Comparison of ENCODE assay signal across 8 mouse cellular contexts in the genomic region with DNA sequence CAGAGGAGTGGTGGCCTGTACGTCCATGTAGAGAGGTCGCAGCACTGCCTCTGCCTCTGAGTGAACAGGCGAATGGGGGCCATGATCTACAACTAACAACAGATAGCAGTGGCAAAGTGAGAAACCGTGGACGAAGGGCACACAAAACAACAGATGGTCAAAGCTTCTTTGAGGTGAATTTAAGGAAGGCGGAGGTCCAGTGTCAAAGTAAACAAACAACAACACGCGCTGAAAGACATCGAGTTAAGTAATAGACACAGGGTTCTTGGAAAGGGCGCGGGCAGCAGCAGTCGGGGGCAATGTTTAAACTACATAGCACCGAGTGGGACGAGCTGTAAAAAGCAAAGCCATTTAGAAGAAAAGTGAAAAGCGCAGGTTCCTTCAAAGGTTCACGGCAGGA. TPM values are rescaled to one million over a fixed set of nuclear protein-coding genes. Genes with fewer than 3 reads are reported as not detected.
DNase-seq lines count a peak whose midpoint lies in the region; ATAC-seq and TF ChIP-seq lines count a peak whose summit lies in the region.

No protein-coding gene starts in this region.

- H3K79me2 ChIP-seq in myocyte (ENCODE audit: control insufficient read depth, insufficient read depth) = peaks cover 16% of the 10 kb centered on the region

- peak overlapping the region; percentile 57 for H3ac ChIP-seq in myocyte (ENCODE audit: control insufficient read depth, insufficient read length)

- peak overlapping the region; percentile 67 for H3K4me2 ChIP-seq in neural tube, embryonic 11.5 days (ENCODE audit: low read depth)
- H3K4me2 ChIP-seq in embryonic facial prominence, embryonic 13.5 days = peak overlapping the region; percentile 74
- H3K4me2 ChIP-seq in intestine, postnatal 0 days (replicated peaks; ENCODE audit: low read depth) = peak overlapping the region; percentile 86
- peak overlapping the region; percentile 74 for H3K4me2 ChIP-seq in myocyte (ENCODE audit: low read depth)

- ATAC-seq in neural tube, embryonic 11.5 days (ENCODE audit: insufficient read depth, low FRiP score, low TSS enrichment) = no peak
- peak; percentile 7; the same call in 1 of the 2 replicates for ATAC-seq in embryonic facial prominence, embryonic 13.5 days (ENCODE audit: insufficient number of reproducible peaks, insufficient read depth, low FRiP score, low TSS enrichment, low read depth)
- ATAC-seq in intestine, postnatal 0 days = peak; percentile 3; the same call in 1 of the 2 replicates

- H3K9ac ChIP-seq in neural tube, embryonic 11.5 days (ENCODE audit: low read length) = peak overlapping the region; percentile 89
- peak overlapping the region; percentile 92 for H3K9ac ChIP-seq in embryonic facial prominence, embryonic 13.5 days
- H3K9ac ChIP-seq in intestine, postnatal 0 days (ENCODE audit: low read depth, low read length) = peak overlapping the region; percentile 78

- WGBS in neural tube, embryonic 11.5 days = 2% methylated on average over 16 of the region's 16 CpGs
- 2% methylated on average over 16 of the region's 16 CpGs for WGBS in embryonic facial prominence, embryonic 13.5 days
- WGBS in intestine, postnatal 0 days = 3% methylated on average over 16 of the region's 16 CpGs

- DNase-seq in neural tube, embryonic 11.5 days (ENCODE audit: low spot score) = no peak
- no peak for DNase-seq in neural tube, embryonic 10.5 days (ENCODE audit: extremely low spot score, low spot score)
- DNase-seq in gastrocnemius, adult 8-10 months (ENCODE audit: low spot score in 2 of 2) = no peak
- no peak for DNase-seq in frontal cortex, postnatal 14 days (ENCODE audit: low spot score in 2 of 2)
- DNase-seq in lung, adult 18-20 months = no peak

- no peak for TF ChIP-seq CTCF in intestine, postnatal 0 days (IDR thresholded peaks at IDR 0.05; ENCODE audit: low read depth)

- peak overlapping the region; percentile 73 for H3K4me3 ChIP-seq in neural tube, embryonic 11.5 days (ENCODE audit: low read depth, low read length)
- H3K4me3 ChIP-seq in embryonic facial prominence, embryonic 13.5 days = peak overlapping the region; percentile 85
- H3K4me3 ChIP-seq in intestine, postnatal 0 days (ENCODE audit: low read depth, low read length) = peak overlapping the region; percentile 73
- peak overlapping the region; percentile 76 for H3K4me3 ChIP-seq in myocyte

- H3K9me3 ChIP-seq in neural tube, embryonic 11.5 days (ENCODE audit: control insufficient read depth, low read length) = no peaks in the 10 kb centered on the region
- no peaks in the 10 kb centered on the region for H3K9me3 ChIP-seq in embryonic facial prominence, embryonic 13.5 days
- no peaks in the 10 kb centered on the region for H3K9me3 ChIP-seq in intestine, postnatal 0 days (ENCODE audit: control insufficient read depth)

- no peaks in the 10 kb centered on the region for H3K27me3 ChIP-seq in neural tube, embryonic 11.5 days (ENCODE audit: control insufficient read depth, insufficient read depth, low read length)
- H3K27me3 ChIP-seq in embryonic facial prominence, embryonic 13.5 days = no peaks in the 10 kb centered on the region
- no peaks in the 10 kb centered on the region for H3K27me3 ChIP-seq in intestine, postnatal 0 days (replicated peaks; ENCODE audit: control insufficient read depth, insufficient read depth, low read length)
- H3K27me3 ChIP-seq in myocyte (ENCODE audit: control insufficient read depth, insufficient read depth, insufficient read length) = no peaks in the 10 kb centered on the region

- H3K36me3 ChIP-seq in neural tube, embryonic 11.5 days (ENCODE audit: control insufficient read depth, insufficient read depth, low read length) = peaks cover 7% of the 10 kb centered on the region
- peaks cover 29% of the 10 kb centered on the region for H3K36me3 ChIP-seq in embryonic facial prominence, embryonic 13.5 days
- H3K36me3 ChIP-seq in intestine, postnatal 0 days (ENCODE audit: control insufficient read depth, insufficient read depth) = peaks cover 37% of the 10 kb centered on the region
- H3K36me3 ChIP-seq in myocyte (ENCODE audit: control insufficient read depth, insufficient read depth) = peaks cover 37% of the 10 kb centered on the region

- no peak for TF ChIP-seq POLR2A in myocyte (IDR thresholded peaks at IDR 0.05; ENCODE audit: insufficient read length, low read depth)

- H3K4me1 ChIP-seq in neural tube, embryonic 11.5 days (ENCODE audit: control insufficient read depth, insufficient read depth, low read length) = 0 out of 2 replicates have a peak, but pooled peaks cover 4% of the 10 kb centered on the region
- peaks cover 8% of the 10 kb centered on the region for H3K4me1 ChIP-seq in embryonic facial prominence, embryonic 13.5 days
- H3K4me1 ChIP-seq in intestine, postnatal 0 days (replicated peaks; ENCODE audit: control insufficient read depth, insufficient read depth, low read length) = no peaks in the 10 kb centered on the region; the same call in 1 of the 2 replicates

- peak overlapping the region; percentile 92 for H3K27ac ChIP-seq in neural tube, embryonic 11.5 days (ENCODE audit: low read depth, low read length)
- H3K27ac ChIP-seq in embryonic facial prominence, embryonic 13.5 days = peak overlapping the region; percentile 95
- H3K27ac ChIP-seq in intestine, postnatal 0 days (ENCODE audit: low read depth, low read length) = peak overlapping the region; percentile 93

TF ChIP-seq in myocyte, 11 proteins besides CTCF, POLR2A, EP300 and RAD21:
- TF ChIP-seq REST (IDR thresholded peaks at IDR 0.05; ENCODE audit: insufficient read depth, insufficient read length) (no peak), POLR2AphosphoS2 (IDR thresholded peaks at IDR 0.05; ENCODE audit: insufficient read length, low read depth) (no peak), E2F4 (IDR thresholded peaks at IDR 0.05; ENCODE audit: insufficient read depth) (no peak), MYOD1 (IDR thresholded peaks at IDR 0.05; ENCODE audit: control insufficient read depth in 1 of 3, insufficient read length in 2 of 3, low read depth in 2 of 3) (no peak), MAX (IDR thresholded peaks at IDR 0.05; ENCODE audit: low read depth) (no peak), MYOG (IDR thresholded peaks at IDR 0.05; ENCODE audit: control insufficient read depth in 1 of 3, insufficient read depth in 1 of 3, insufficient read length in 2 of 3, low read depth in 2 of 3) (no peak), USF1 (IDR thresholded peaks at IDR 0.05; ENCODE audit: low read depth) (no peak), CEBPB (IDR thresholded peaks at IDR 0.05; ENCODE audit: insufficient read depth, poor library complexity, severe bottlenecking) (no peak), SRF (IDR thresholded peaks at IDR 0.05; ENCODE audit: control insufficient read depth, insufficient read length, low read depth) (no peak), TCF12 (IDR thresholded peaks at IDR 0.05; ENCODE audit: insufficient read depth, poor library complexity, severe bottlenecking) (no peak), TCF3 (IDR thresholded peaks at IDR 0.05; ENCODE audit: insufficient read length, low read depth) (no peak)
TF ChIP-seq in myocyte: peak in this region for 0.

RNA-seq across cellular contexts. Expression of gene Romo1, which starts 0.5 kb away (rescaled TPM):
- 366 and 379 TPM in 2 replicates for polyA plus RNA-seq in neural tube, embryonic 11.5 days (2014; fragmentation: Nextera tagmentation; extraction: Ambion mirVana)
- 383 and 419 TPM in 2 replicates for polyA plus RNA-seq in embryonic facial prominence, embryonic 13.5 days (2015; fragmentation: Nextera tagmentation; extraction: Ambion mirVana)
- polyA plus RNA-seq in intestine, postnatal 0 days (2015; fragmentation: Nextera tagmentation; extraction: Ambion mirVana) = 424 and 433 TPM in 2 replicates
- 417 TPM for polyA plus RNA-seq in myocyte (2012; fragmentation: generic; extraction: Trizol)
- 100 to 1,000 TPM; 192 to 289 (median 265) TPM for total RNA-seq in gastrocnemius, adult 8-10 months (2022)

RNA-seq across cellular contexts. Expression of gene Nfs1, which starts 0.6 kb away (rescaled TPM):
- polyA plus RNA-seq in neural tube, embryonic 11.5 days (2014; fragmentation: Nextera tagmentation; extraction: Ambion mirVana) = 34.4 and 38.0 TPM in 2 replicates
- polyA plus RNA-seq in embryonic facial prominence, embryonic 13.5 days (2015; fragmentation: Nextera tagmentation; extraction: Ambion mirVana) = 35.4 and 39.3 TPM in 2 replicates
- polyA plus RNA-seq in intestine, postnatal 0 days (2015; fragmentation: Nextera tagmentation; extraction: Ambion mirVana) = 41.1 and 44.8 TPM in 2 replicates
- 42.8 TPM for polyA plus RNA-seq in myocyte (2012; fragmentation: generic; extraction: Trizol)
- 10 to 100 TPM; 85.7 to 90.2 (median 88.3) TPM for total RNA-seq in gastrocnemius, adult 8-10 months (2022)

RNA-seq across cellular contexts. Expression of gene Gm28036, which starts 16.5 kb away (rescaled TPM):
- 23.2 and 28.5 TPM in 2 replicates for polyA plus RNA-seq in neural tube, embryonic 11.5 days (2014; fragmentation: Nextera tagmentation; extraction: Ambion mirVana)
- polyA plus RNA-seq in embryonic facial prominence, embryonic 13.5 days (2015; fragmentation: Nextera tagmentation; extraction: Ambion mirVana) = 20.4 and 21.7 TPM in 2 replicates
- 1.5 TPM in 2 replicates for polyA plus RNA-seq in intestine, postnatal 0 days (2015; fragmentation: Nextera tagmentation; extraction: Ambion mirVana)
- polyA plus RNA-seq in myocyte (2012; fragmentation: generic; extraction: Trizol) = 10.0 TPM
- total RNA-seq in gastrocnemius, adult 8-10 months (2022) = 1 to 10 TPM; 3.5 to 5.2 (median 3.9) TPM

RNA-seq across cellular contexts. Expression of gene Rbm12, which starts 31.6 kb away (rescaled TPM):
- polyA plus RNA-seq in neural tube, embryonic 11.5 days (2014; fragmentation: Nextera tagmentation; extraction: Ambion mirVana) = 48.1 and 50.9 TPM in 2 replicates
- 31.7 and 33.4 TPM in 2 replicates for polyA plus RNA-seq in embryonic facial prominence, embryonic 13.5 days (2015; fragmentation: Nextera tagmentation; extraction: Ambion mirVana)
- 8.6 and 9.3 TPM in 2 replicates for polyA plus RNA-seq in intestine, postnatal 0 days (2015; fragmentation: Nextera tagmentation; extraction: Ambion mirVana)
- polyA plus RNA-seq in myocyte (2012; fragmentation: generic; extraction: Trizol) = 4.0 TPM
- 1 to 10 TPM; 5.8 to 8.3 (median 6.9) TPM for total RNA-seq in gastrocnemius, adult 8-10 months (2022)

RNA-seq across cellular contexts. Expression of gene Cpne1, which starts 31.6 kb away (rescaled TPM):
- polyA plus RNA-seq in neural tube, embryonic 11.5 days (2014; fragmentation: Nextera tagmentation; extraction: Ambion mirVana) = 42.7 and 53.7 TPM in 2 replicates
- 60.5 and 62.7 TPM in 2 replicates for polyA plus RNA-seq in embryonic facial prominence, embryonic 13.5 days (2015; fragmentation: Nextera tagmentation; extraction: Ambion mirVana)
- polyA plus RNA-seq in intestine, postnatal 0 days (2015; fragmentation: Nextera tagmentation; extraction: Ambion mirVana) = 17.3 and 19.0 TPM in 2 replicates
- polyA plus RNA-seq in myocyte (2012; fragmentation: generic; extraction: Trizol) = 44.0 TPM
- total RNA-seq in gastrocnemius, adult 8-10 months (2022) = 10 to 100 TPM in 2 of 4 experiments, 1 to 10 TPM in 2; 5.6 to 13.2 (median 9.8) TPM
